Mouse (Mus musculus) embryonic facial prominence, embryonic 13.5 days (tissue): Measurements from ENCODE around the gene Rab8a. TPM values are rescaled to one million over a fixed set of nuclear protein-coding genes. Genes with fewer than 3 reads are reported as not detected.
A peak's percentile ranks its signal among the peaks of the same experiment; 100 is the strongest.

Experiments
- ATAC-seq: fragments of 200-750 bp; cut with Nextera tagmentation; 2 replicates; pipeline ENCODE4 v1.8.0; 2017; ENCODE audit warnings: low read depth; ENCODE audit not compliant: insufficient number of reproducible peaks, insufficient read depth, low FRiP score, low TSS enrichment
- H3K27ac ChIP-seq: fragments of 300-500 bp; sonication (generic); 2 replicates; pipeline ENCODE4 v1.5.1; 2015; ENCODE audit warnings: moderate library complexity, mild to moderate bottlenecking, inconsistent platforms
- H3K27me3 ChIP-seq: fragments of 300-500 bp; sonication (generic); 2 replicates; pipeline ENCODE4 v1.6.1; 2015; ENCODE audit warnings: mild to moderate bottlenecking, inconsistent platforms
- H3K36me3 ChIP-seq: fragments of 300-500 bp; sonication (generic); 2 replicates; pipeline ENCODE4 v1.6.1; 2015; ENCODE audit warnings: mild to moderate bottlenecking, inconsistent platforms
- H3K4me1 ChIP-seq: fragments of 300-500 bp; sonication (generic); 2 replicates; pipeline ENCODE4 v1.6.1; 2015; ENCODE audit warnings: inconsistent platforms
- H3K4me2 ChIP-seq: fragments of 300-500 bp; sonication (generic); 2 replicates; pipeline ENCODE4 v1.6.1; 2015; ENCODE audit warnings: moderate library complexity, mild to moderate bottlenecking, inconsistent platforms
- H3K4me3 ChIP-seq: fragments of 300-500 bp; sonication (generic); 2 replicates; pipeline ENCODE4 v1.5.1; 2015; ENCODE audit warnings: mild to moderate bottlenecking, inconsistent platforms
- H3K9ac ChIP-seq: fragments of 300-500 bp; sonication (generic); 2 replicates; pipeline ENCODE4 v1.6.1; 2015; ENCODE audit warnings: mild to moderate bottlenecking, inconsistent platforms
- H3K9me3 ChIP-seq: fragments of 300-500 bp; sonication (generic); 2 replicates; pipeline ENCODE4 v1.6.1; 2016; ENCODE audit warnings: inconsistent platforms
- WGBS: fragments of 180-500 bp; shearing (Covaris S2); methylation state at CpG from one replicate; pipeline ENCODE4 v1.1.7; 2015; ENCODE audit warnings: mixed read lengths; 5-methylcytosine and 5-hydroxymethylcytosine counted together
- polyA plus RNA-seq: library from polyadenylated mRNA; unstranded; fragments of >200 nt; fragmentation: Nextera tagmentation; extraction: Ambion mirVana; gene quantifications from 2 replicates; pipeline ENCODE4 v1.2.1, GENCODE M21; 2015

Gene Rab8a
- polyA plus RNA-seq, 1 experiment from 2014 or later, result 132 TPM

DNA sequence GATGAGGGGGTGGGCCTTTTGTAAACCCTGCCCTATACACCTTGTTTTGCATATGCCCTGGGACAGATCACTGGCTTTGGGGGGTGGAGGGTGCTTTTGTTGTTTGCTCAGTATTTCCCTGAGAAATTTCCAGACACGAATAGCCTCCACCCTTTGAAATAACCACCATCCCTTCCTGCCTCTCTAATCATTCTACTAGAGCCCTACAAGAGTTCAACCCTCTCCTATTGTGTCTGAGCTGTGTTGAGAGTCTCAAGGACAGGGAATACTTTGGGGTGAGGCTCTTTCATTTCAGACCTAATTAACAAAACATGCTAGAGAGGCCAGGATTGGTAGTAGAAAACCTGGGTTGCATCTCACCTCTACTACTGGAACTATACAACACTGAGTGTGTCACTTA is 11.9 kb upstream of the Rab8a start:
- Histone ChIP-seq H3K4me1 (no peaks in the 10 kb centered on the region), H3K4me2 (no peak overlapping the region), H3K9me3 (no peaks in the 10 kb centered on the region), H3K4me3 (no peak overlapping the region), H3K27me3 (no peaks in the 10 kb centered on the region), H3K9ac (no peak overlapping the region), H3K27ac (no peak overlapping the region), H3K36me3 (peaks cover 90% of the 10 kb centered on the region)
- no peak for ATAC-seq
- WGBS, result 91% methylated on average over 1 of the region's 1 CpGs

DNA sequence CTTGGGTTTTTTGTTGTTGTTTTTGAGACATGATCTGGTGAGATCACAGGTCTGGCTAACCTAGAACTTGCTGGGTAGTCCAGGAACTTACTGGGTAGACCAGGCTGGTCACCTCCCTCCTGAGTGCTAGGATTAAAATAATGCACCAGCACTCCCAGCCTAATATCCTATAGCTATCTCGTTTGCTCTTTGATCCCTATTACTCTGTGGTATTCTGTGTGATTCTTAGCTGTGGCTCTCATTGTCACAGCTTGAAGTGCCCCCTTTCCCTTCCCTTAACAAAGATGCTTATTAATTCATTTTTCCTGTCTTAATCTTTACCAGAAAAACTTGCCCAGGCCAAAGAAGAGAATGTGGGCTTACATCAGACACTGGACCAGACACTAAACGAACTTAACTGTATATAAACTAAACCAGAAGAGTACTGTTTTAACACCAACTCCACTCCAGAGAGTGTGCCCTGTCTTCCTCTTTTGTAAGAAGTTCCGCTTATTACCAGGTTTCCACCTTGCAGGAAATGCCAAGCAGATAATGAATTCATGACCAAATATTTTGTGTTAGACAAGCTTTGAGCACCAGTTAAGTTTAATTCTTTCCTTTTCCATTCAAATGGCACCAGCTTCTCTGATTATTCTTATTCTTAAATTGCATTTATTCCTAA is 9.5 kb upstream of the Rab8a start:
- Histone ChIP-seq H3K27ac (no peak overlapping the region), H3K4me3 (no peak overlapping the region), H3K4me1 (no peaks in the 10 kb centered on the region), H3K9me3 (no peaks in the 10 kb centered on the region), H3K36me3 (peaks cover 68% of the 10 kb centered on the region), H3K9ac (no peak overlapping the region), H3K4me2 (no peak overlapping the region), H3K27me3 (no peaks in the 10 kb centered on the region)
- WGBS, result 83% methylated on average over 3 of the region's 3 CpGs
- no peak for ATAC-seq

DNA sequence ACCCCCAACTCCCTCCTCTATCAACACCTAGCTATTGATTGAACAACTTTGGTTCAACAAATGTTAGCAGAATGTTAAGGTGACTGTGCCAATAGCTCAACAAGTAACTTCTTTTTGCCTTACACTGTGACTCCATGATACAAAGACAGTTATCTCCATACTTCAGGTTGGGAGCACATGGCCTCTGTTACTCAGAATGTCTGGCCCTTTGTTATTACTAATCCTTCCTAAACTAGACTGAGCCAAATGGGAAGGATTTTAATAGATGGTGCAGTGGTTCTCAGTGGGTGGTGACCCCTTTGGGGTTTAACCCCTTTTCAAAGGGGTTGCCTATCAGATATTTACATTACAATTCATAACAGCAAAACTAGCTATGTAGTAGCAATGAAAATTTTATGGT is 7.6 kb upstream of the Rab8a start:
- Histone ChIP-seq H3K36me3 (peaks cover 50% of the 10 kb centered on the region), H3K4me1 (no peaks in the 10 kb centered on the region), H3K9me3 (no peaks in the 10 kb centered on the region), H3K9ac (no peak overlapping the region), H3K27ac (no peak overlapping the region), H3K4me3 (no peak overlapping the region), H3K27me3 (no peaks in the 10 kb centered on the region), H3K4me2 (no peak overlapping the region)
- ATAC-seq, result no peak

DNA sequence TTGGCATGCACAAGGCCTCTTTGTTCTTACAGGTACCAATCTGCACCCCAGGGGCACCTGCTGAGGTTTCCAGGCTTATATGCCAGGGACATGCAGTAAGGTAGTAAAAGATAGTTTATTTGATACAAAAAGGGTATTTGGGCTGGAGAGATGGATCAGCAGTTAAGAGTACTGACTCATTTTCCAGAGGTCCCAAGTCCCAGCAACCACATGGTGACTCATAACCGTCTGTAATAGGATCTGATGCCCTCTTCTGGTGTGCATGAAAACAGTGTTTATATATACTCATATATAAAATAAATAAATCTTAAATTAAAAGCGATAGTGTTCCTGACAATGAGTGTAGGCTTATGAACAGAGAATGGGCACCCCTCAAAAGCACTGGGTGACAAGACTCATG is 2.9 kb upstream of the Rab8a start:
- WGBS, result 85% methylated on average over 2 of the region's 2 CpGs

DNA sequence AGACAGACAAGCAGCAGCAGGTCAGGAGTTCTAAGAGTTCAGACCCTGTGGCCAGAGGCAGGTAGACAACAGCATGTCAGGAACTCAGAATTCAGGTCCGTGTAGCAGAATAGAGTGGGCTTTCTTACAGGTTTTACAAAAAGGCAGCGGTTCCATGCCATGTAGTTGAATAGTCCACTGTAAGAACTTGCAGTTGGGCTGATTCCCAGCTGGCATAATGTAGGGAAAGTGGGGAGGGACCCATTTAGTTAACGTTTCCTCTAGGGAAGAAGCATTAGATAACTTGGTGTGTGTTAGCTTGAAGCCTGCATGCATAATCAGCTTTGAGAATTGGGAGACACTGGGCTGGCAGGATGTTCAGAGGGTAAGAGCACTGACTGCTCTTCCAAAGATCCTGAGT is 2.3 kb upstream of the Rab8a start:
- WGBS, result 82% methylated on average over 3 of the region's 3 CpGs
- no peak for ATAC-seq
- H3K9me3 ChIP-seq, result no peaks in the 10 kb centered on the region
- H3K9ac ChIP-seq, result no peak overlapping the region
- no peak overlapping the region for H3K4me3 ChIP-seq
- no peaks in the 10 kb centered on the region for H3K27me3 ChIP-seq
- no peak overlapping the region for H3K4me2 ChIP-seq
- peaks cover 18% of the 10 kb centered on the region for H3K4me1 ChIP-seq
- no peak overlapping the region for H3K27ac ChIP-seq
- peaks cover 7% of the 10 kb centered on the region; the same call in 1 of the 2 replicates for H3K36me3 ChIP-seq

More for the DNA sequence above, 2.9 kb upstream of the Rab8a start:
- Histone ChIP-seq H3K27me3 (no peaks in the 10 kb centered on the region), H3K4me3 (no peak overlapping the region), H3K27ac (no peak overlapping the region), H3K36me3 (peaks cover 7% of the 10 kb centered on the region), H3K9me3 (no peaks in the 10 kb centered on the region), H3K4me1 (peaks cover 18% of the 10 kb centered on the region), H3K9ac (no peak overlapping the region), H3K4me2 (no peak overlapping the region)
- no peak for ATAC-seq

DNA sequence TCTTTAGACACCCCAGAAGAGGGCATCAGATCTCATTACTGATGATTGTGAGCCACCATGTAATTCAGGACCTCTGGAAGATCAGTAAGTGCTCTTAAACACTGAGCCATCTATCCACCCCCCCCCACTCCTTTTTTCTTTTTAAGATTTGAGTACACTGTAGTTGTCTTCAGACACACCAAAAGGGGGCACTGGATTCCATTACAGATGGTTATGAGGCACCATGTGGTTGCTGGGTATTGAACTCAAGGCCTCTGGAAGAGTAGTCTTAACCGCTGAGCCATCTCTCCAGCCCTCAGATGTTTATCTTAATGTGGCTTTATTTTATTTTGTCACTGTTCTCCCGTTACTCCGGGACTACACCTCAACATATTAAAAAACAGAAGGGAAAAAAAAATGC is 993 bp upstream of the Rab8a start:
- Histone ChIP-seq H3K4me1 (peaks cover 18% of the 10 kb centered on the region), H3K4me3 (peak overlapping the region; percentile 96), H3K9me3 (no peaks in the 10 kb centered on the region), H3K9ac (peak overlapping the region; percentile 65), H3K4me2 (peak overlapping the region; percentile 66), H3K36me3 (peaks cover 16% of the 10 kb centered on the region), H3K27ac (no peak overlapping the region), H3K27me3 (no peaks in the 10 kb centered on the region)
- 75% methylated on average over 3 of the region's 3 CpGs for WGBS
- no peak for ATAC-seq

DNA sequence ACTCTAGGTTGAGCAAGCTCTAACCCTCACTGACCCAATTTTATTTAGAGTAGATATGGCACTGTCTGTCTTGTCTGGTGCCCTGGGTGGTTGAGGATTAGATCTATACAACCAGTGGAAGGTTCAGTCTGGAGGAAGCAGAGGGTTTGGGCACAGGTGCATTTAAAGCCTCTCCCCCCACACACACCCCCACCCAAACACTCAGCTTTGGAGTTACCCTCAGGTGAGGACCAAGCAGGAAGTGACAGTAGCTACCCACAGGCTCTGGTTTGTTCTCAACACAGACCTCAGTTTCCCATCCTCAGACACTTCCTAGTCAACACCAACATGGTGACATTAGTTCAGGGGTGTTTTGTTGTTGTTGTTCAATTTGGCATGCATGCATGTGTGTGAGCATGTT is 1.8 kb downstream of the Rab8a start:
- peak overlapping the region; percentile 71; the same call in 1 of the 2 replicates for H3K4me2 ChIP-seq
- no peaks in the 10 kb centered on the region for H3K27me3 ChIP-seq
- no peak overlapping the region for H3K4me3 ChIP-seq
- no peak overlapping the region for H3K9ac ChIP-seq
- H3K36me3 ChIP-seq, result peaks cover 25% of the 10 kb centered on the region
- ATAC-seq, result no peak
- H3K9me3 ChIP-seq, result no peaks in the 10 kb centered on the region
- H3K4me1 ChIP-seq, result peaks cover 18% of the 10 kb centered on the region
- no peak overlapping the region for H3K27ac ChIP-seq

DNA sequence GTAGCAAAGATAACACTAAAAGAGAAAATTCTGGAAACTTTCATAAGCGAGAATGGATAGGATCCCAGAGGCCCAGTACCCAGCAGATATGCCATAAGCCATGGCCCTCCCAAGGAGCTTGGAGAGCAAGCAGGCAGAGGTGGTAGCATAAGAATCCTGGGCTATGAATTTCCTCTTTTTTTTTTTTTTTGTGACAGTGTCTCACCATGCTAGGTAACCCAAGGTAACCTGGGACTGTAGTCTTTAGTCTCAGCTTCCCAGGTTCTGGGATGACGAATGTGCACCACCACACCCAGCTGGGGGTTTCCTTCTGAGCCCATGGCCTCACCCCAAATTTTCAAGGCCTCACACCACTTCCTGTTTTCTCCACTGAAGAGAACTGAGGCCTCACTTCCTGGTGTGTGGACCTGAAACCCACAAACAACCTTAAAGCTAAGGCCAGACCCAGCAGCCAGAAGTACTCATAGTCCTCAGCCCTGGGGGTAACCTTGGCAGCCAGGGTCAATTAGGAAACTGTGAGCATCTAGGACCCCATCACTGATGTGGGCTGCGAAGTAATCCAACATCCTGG is 8.2 kb downstream of the Rab8a start:
- H3K36me3 ChIP-seq, result peaks cover 80% of the 10 kb centered on the region
- WGBS, result 85% methylated on average over 3 of the region's 3 CpGs
- no peak for ATAC-seq
- no peaks in the 10 kb centered on the region for H3K9me3 ChIP-seq
- H3K4me2 ChIP-seq, result no peak overlapping the region
- no peaks in the 10 kb centered on the region for H3K27me3 ChIP-seq
- H3K4me3 ChIP-seq, result no peak overlapping the region
- H3K9ac ChIP-seq, result no peak overlapping the region
- no peaks in the 10 kb centered on the region for H3K4me1 ChIP-seq
- H3K27ac ChIP-seq, result no peak overlapping the region

DNA sequence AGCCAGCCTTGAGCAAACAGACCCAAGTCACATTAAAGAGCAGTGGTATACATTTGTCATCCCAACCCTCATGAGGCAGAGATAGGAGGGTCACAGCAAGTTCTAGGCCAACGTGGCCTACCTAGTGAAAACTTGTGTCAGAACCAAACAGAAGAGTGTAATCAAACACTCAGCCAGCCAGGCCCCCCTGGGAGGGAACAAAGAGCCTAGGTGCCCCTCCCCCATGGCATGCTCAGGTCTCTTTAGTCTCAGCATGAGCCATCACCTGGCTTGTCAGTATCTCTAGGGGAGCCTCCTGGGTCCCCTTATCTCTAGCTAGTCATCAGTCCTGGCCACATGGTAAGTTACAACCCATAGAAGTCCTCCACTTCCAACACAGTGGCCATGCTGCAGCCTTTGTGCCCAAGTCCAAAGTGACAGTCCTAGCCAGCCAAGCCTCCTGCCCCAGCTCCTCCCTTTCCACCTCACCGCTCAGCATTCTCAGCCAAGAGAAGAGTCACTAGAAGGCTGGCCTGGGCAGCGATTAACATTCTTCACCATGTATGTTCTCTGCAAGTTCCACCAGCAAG is 8.8 kb downstream of the Rab8a start:
- ATAC-seq, result no peak
- peaks cover 80% of the 10 kb centered on the region for H3K36me3 ChIP-seq
- H3K4me1 ChIP-seq, result no peaks in the 10 kb centered on the region
- H3K4me3 ChIP-seq, result no peak overlapping the region
- no peak overlapping the region for H3K27ac ChIP-seq
- H3K27me3 ChIP-seq, result no peaks in the 10 kb centered on the region
- 87% methylated on average over 3 of the region's 3 CpGs for WGBS
- H3K9me3 ChIP-seq, result no peaks in the 10 kb centered on the region
- no peak overlapping the region for H3K4me2 ChIP-seq
- H3K9ac ChIP-seq, result no peak overlapping the region

DNA sequence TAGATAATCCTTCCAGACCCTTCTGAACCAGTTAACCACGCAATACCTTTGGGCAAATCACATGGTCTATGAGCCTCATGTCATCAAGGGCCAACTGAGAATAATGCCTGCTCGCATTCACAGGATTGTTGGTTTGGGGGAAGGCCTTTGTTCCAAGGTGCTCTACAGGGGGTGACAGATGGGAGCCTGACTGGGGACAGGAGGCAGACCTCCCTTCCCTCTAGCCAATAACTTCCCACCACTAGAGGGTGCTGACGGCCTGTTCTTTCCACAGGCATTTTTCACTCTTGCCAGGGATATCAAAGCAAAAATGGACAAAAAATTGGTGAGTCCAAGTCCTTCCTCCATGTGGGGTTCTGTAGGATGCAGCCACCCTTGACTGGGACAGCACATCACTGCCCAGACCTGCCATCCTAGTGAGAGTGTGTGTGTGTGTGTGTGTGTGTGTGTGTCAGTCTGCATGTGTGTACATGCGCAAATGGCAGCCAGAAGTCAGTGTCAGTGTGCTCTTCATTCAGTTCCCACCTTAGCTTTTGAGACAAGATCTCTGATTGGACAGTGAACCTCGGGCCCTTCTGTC is 16.4 kb downstream of the Rab8a start:
- no peaks in the 10 kb centered on the region for H3K27me3 ChIP-seq
- no peaks in the 10 kb centered on the region for H3K9me3 ChIP-seq
- H3K9ac ChIP-seq, result no peak overlapping the region
- 63% methylated on average over 5 of the region's 5 CpGs for WGBS
- no peak overlapping the region for H3K4me2 ChIP-seq
- peaks cover 92% of the 10 kb centered on the region for H3K36me3 ChIP-seq
- no peak overlapping the region for H3K27ac ChIP-seq
- ATAC-seq, result no peak
- H3K4me3 ChIP-seq, result no peak overlapping the region
- no peaks in the 10 kb centered on the region for H3K4me1 ChIP-seq

DNA sequence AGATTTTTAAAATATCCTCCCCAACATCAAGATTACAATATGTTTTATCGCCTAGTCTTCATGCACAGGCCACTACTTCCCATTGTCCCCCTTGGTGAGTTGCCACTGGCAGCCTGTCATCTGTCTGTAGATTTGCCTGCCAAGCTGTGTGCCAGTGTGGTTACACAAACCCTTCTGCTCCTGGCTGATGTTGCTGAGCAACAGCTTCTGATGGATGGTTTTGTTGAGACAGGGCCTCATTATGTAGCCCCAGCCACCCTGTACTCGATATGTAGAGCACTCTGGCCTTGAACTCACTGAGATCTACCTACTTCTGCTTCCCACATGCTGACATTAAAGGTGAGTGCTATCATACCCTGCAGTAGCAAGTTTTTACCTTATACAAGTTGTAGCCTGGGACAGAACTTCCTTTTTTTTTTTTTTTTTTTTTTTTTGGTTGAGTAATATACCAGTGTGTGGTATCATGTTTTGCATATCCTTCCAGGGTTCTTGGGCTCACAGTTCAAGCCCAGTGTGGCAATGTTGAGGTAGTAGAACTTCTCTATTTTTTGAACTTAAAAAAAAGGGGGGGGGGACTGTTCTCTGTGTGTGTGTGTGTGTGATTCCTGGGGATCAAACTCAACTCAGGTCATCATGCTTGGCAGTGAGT is 22.7 kb downstream of the Rab8a start:
- no peak overlapping the region for H3K9ac ChIP-seq
- no peaks in the 10 kb centered on the region for H3K9me3 ChIP-seq
- no peak for ATAC-seq
- peaks cover 31% of the 10 kb centered on the region for H3K36me3 ChIP-seq
- WGBS, result 92% methylated on average over 2 of the region's 2 CpGs
- no peak overlapping the region for H3K4me2 ChIP-seq
- no peak overlapping the region for H3K27ac ChIP-seq
- H3K4me1 ChIP-seq, result no peaks in the 10 kb centered on the region
- no peaks in the 10 kb centered on the region for H3K27me3 ChIP-seq
- H3K4me3 ChIP-seq, result no peak overlapping the region
